Mouse (Mus musculus) erythroblast, embryonic 14.5 days (primary cell): ENCODE results near the gene Cfap97d1.

ENCODE experiments used
- GATA1 ChIP-seq: IDR thresholded peaks from 2 replicates; pipeline ENCODE4 v1.6.1; 2012; ENCODE audit warnings: low read length, inconsistent platforms, mixed read lengths
- TAL1 ChIP-seq: IDR thresholded peaks from 3 replicates; pipeline ENCODE4 v1.6.1; 2012; ENCODE audit warnings: low read length, inconsistent platforms, mixed read lengths

DNA sequence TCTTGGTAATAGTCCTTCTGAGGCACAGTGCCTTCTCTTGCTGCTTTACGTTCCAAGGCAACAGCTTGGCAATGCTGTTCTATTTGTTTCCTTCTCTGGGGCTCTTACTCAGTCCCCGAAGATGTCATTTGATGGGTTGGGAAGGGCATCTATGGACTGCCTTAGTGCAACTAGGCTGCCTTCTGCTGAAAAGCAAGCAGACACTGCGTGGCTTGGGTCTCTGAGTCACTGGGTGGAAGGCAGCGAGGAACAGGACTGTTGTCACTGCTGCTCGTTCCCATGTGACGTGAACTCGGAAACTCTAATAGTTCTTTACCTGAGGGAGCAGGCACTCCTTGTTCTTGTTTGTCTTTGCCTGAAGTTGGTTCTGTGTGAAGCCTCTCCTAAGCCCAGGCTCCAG is 11.9 kb downstream of the Cfap97d1 start:
- TF ChIP-seq GATA1 (no peak), TAL1 (no peak)
